Mouse (Mus musculus) heart, adult 2 months (tissue): ENCODE measurements around the gene Ifna16. TPM values are rescaled to one million over a fixed set of nuclear protein-coding genes. Genes with fewer than 3 reads are reported as not detected.

ENCODE experiments used
- DNase-seq, 2 experiments: peaks; one replicate each; pipeline ENCODE4 v3.0.0; 2021
- H3K27ac ChIP-seq: fragments of 200-600 bp; 2 replicates; pipeline ENCODE4 v1.8.1; 2022
- H3K27me3 ChIP-seq: fragments of 200-500 bp; 2 replicates; pipeline ENCODE4 v1.6.1; 2012; ENCODE audit warnings: mild to moderate bottlenecking, low read length, inconsistent platforms, mixed read lengths; ENCODE audit not compliant: control insufficient read depth, insufficient read depth
- H3K36me3 ChIP-seq: fragments of 200-500 bp; 2 replicates; pipeline ENCODE4 v1.6.1; 2012; ENCODE audit warnings: low read length, inconsistent platforms; ENCODE audit not compliant: control insufficient read depth, insufficient read depth
- H3K4me1 ChIP-seq: fragments of 200-500 bp; 2 replicates; pipeline ENCODE4 v1.6.1; 2011; ENCODE audit warnings: low read length; ENCODE audit not compliant: control insufficient read depth, insufficient read depth
- H3K4me3 ChIP-seq: fragments of 200-600 bp; 2 replicates; pipeline ENCODE4 v1.8.1; 2022
- H3K79me2 ChIP-seq: fragments of 200-500 bp; replicated peaks from 2 replicates; pipeline ENCODE4 v1.6.1; 2012; ENCODE audit warnings: mild to moderate bottlenecking, inconsistent platforms, low read length, moderate library complexity, mixed read lengths; ENCODE audit not compliant: control insufficient read depth, insufficient read depth
- H3K9ac ChIP-seq: fragments of 200-500 bp; 2 replicates; pipeline ENCODE4 v1.6.1; 2012; ENCODE audit warnings: low read depth, mild to moderate bottlenecking, control low read depth, inconsistent platforms, low read length, mixed read lengths
- CTCF ChIP-seq: fragments of 200-600 bp; IDR thresholded peaks from 2 replicates; pipeline ENCODE4 v1.8.1; 2022; ENCODE audit warnings: antibody characterized with exemption, mild to moderate bottlenecking, moderate library complexity
- EP300 ChIP-seq: fragments of 200-500 bp; IDR thresholded peaks from 2 replicates; pipeline ENCODE4 v1.6.1; 2011; ENCODE audit warnings: low read depth, low read length, control low read depth; ENCODE audit not compliant: insufficient read depth
- POLR2A ChIP-seq: fragments of 200-500 bp; IDR thresholded peaks from 2 replicates; pipeline ENCODE4 v1.6.1; 2011; ENCODE audit warnings: mild to moderate bottlenecking, low read depth, low read length, control low read depth; ENCODE audit not compliant: insufficient read depth
- WGBS: fragments of 180-500 bp; shearing (Covaris S2); methylation state at CpG from one replicate; pipeline ENCODE4 v1.1.7; 2018; 5-methylcytosine and 5-hydroxymethylcytosine counted together
- intact Hi-C: fragments of 180-260 bp; cut with DNase I; formaldehyde crosslinking; loops from one replicate; pipeline ENCODE4 v1.15.1; 2025
- polyA plus RNA-seq: library from polyadenylated mRNA; depleted of rRNA; stranded (reverse); fragments of >200 nt; gene quantifications from 2 replicates; pipeline ENCODE4 v1.2.3, GENCODE M21; 2012
- total RNA-seq, 2 experiments: library from RNA; stranded (reverse); gene quantifications; 2 replicates each; pipeline ENCODE4 v1.2.3; 2021

The Ifna16 gene
- total and polyA plus RNA-seq, 3 experiments = not detected

- TF ChIP-seq CTCF (peak; percentile 100; the same call in 1 of the 2 replicates), EP300 (peak; percentile 91), POLR2A (no peak)
- Histone ChIP-seq H3K36me3 (no peaks in the 10 kb centered on the region), H3K9ac (no peak overlapping the region), H3K27ac (no peak overlapping the region), H3K27me3 (no peaks in the 10 kb centered on the region), H3K4me3 (no peak overlapping the region), H3K79me2 (no peaks in the 10 kb centered on the region), H3K4me1 (no peaks in the 10 kb centered on the region)
- peak; percentile 72 to 80 for DNase-seq
- intact Hi-C loops = loop anchor here (1.0 kb wide), 1 partner anchor 31 kb away; no protein-coding TSS in a partner anchor
- 28% methylated on average over 3 of the region's 3 CpGs for WGBS
Observed at GRCm38 (mm10) chr4:88696237-88696884, 19.6 kb upstream of the Ifna16 start.

DNA sequence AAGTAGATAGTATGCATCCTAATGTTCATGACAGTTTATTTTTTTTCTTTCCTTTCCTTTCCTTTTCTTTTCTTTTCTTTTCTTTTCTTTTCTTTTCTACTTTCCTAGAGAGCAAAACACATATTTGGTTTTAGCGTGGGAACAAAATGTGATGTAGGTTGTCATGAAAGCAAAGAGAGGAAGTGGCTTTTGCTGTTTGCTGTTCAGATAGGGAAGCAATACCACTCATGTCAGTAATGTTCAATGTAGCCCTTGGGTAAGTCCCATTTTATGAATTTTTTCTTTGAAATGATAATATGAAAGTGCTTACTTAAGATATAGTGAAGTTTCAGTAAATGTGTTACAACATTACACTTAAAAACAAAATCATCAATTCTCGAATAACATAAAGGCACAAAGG is 16.7 kb upstream of the Ifna16 start:
- 63% methylated on average over 2 of the region's 2 CpGs for WGBS
- no peaks in the 10 kb centered on the region for H3K27me3 ChIP-seq
- no peak overlapping the region for H3K4me3 ChIP-seq
- intact Hi-C loops = no loop called here
- H3K4me1 ChIP-seq = no peaks in the 10 kb centered on the region
- no peaks in the 10 kb centered on the region for H3K79me2 ChIP-seq
- H3K9ac ChIP-seq = no peak overlapping the region
- H3K36me3 ChIP-seq = no peaks in the 10 kb centered on the region
- TF ChIP-seq POLR2A (no peak), EP300 (no peak), CTCF (no peak)
- no peak for DNase-seq
- H3K27ac ChIP-seq = no peak overlapping the region

DNA sequence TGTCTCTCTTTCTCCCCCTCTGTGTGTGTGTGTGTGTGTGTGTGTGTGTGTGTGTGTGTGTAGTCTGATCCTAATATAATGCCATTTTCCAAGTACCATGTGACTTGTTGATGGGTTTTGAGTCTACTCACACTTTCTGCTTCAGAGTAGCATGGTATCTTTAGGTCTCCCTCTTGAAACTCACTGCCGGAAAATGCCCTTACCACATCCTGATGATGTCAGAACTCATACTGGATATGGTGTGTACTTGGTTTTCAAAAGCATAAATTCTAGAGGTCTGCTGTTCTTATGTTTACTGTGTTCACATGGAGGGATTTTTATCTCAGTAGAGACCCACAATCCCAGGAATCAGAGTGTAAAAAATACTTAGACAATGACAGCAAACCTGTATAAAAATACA is 15.8 kb upstream of the Ifna16 start:
- 41% methylated on average over 1 of the region's 1 CpGs for WGBS
- intact Hi-C loops = no loop called here

GRCm38 (mm10) chr4:88691259-88691658 is 14.5 kb upstream of the Ifna16 start, which contains the start of gene Ifnab:
Gene Ifnab (minus strand): TSS chr4:88691359.
- Histone ChIP-seq H3K27ac (no peak within 1 kb of the TSS), H3K27me3 (no peaks in the 10 kb centered on the region), H3K4me3 (no peak within 1 kb of the TSS), H3K36me3 (no peaks in the 10 kb centered on the region), H3K4me1 (no peaks in the 10 kb centered on the region), H3K9ac (no peak within 1 kb of the TSS), H3K79me2 (no peaks in the 10 kb centered on the region)
- intact Hi-C loops = no loop called here
- WGBS = 61% methylated on average over 2 of the region's 2 CpGs
- DNase-seq = no peak
- no peak for TF ChIP-seq CTCF
- TF ChIP-seq EP300 = no peak
- no peak for TF ChIP-seq POLR2A

More for the DNA sequence above, 15.8 kb upstream of the Ifna16 start:
- Histone ChIP-seq H3K36me3 (no peaks in the 10 kb centered on the region), H3K9ac (no peak overlapping the region), H3K4me1 (no peaks in the 10 kb centered on the region), H3K79me2 (no peaks in the 10 kb centered on the region), H3K27ac (no peak overlapping the region), H3K27me3 (no peaks in the 10 kb centered on the region), H3K4me3 (no peak overlapping the region)
- no peak for DNase-seq
- TF ChIP-seq EP300 = no peak
- TF ChIP-seq CTCF = no peak
- no peak for TF ChIP-seq POLR2A

- Histone ChIP-seq H3K4me1 (no peaks in the 10 kb centered on the region), H3K9ac (no peak within 1 kb of the TSS), H3K79me2 (no peaks in the 10 kb centered on the region), H3K27me3 (no peaks in the 10 kb centered on the region), H3K4me3 (no peak within 1 kb of the TSS), H3K27ac (no peak within 1 kb of the TSS), H3K36me3 (no peaks in the 10 kb centered on the region)
- TF ChIP-seq POLR2A = no peak
- TF ChIP-seq CTCF = no peak
- no peak for TF ChIP-seq EP300
- no peak for DNase-seq
- 92% methylated on average over 1 of the region's 1 CpGs for WGBS
- intact Hi-C loops = loop anchor here (5.0 kb wide), 1 partner anchor 138 kb away; no protein-coding TSS in a partner anchor
Observed at GRCm38 (mm10) chr4:88683812-88684211, 7.1 kb upstream of the Ifna16 start, which contains the start of gene Ifna2. Gene Ifna2 (minus strand): TSS chr4:88683912.

GRCm38 (mm10) chr4:88681353-88681752 is 4.6 kb upstream of the Ifna16 start:
- H3K9ac ChIP-seq = no peak overlapping the region
- H3K27ac ChIP-seq = no peak overlapping the region
- intact Hi-C loops = loop anchor here (5.0 kb wide), 1 partner anchor 141 kb away; no protein-coding TSS in a partner anchor
- no peaks in the 10 kb centered on the region for H3K36me3 ChIP-seq
- H3K4me1 ChIP-seq = no peaks in the 10 kb centered on the region
- TF ChIP-seq EP300 (no peak), POLR2A (no peak), CTCF (no peak)
- H3K4me3 ChIP-seq = no peak overlapping the region
- WGBS = 29% methylated on average over 3 of the region's 3 CpGs
- no peaks in the 10 kb centered on the region for H3K27me3 ChIP-seq
- H3K79me2 ChIP-seq = no peaks in the 10 kb centered on the region
- no peak for DNase-seq
